Mouse (Mus musculus): Measurements from ENCODE around the gene A130010J15Rik.

Gene A130010J15Rik

GRCm38 (mm10) chr1:193167746-193168145, at the start of gene A130010J15Rik:
Gene A130010J15Rik, plus strand, starts transcription at chr1:193168046.
- no peak for DNase-seq (ENCODE audit: low spot score in 2 of 2)

- DNase-seq (ENCODE audit: low spot score in 2 of 2): no peak
Observed at GRCm38 (mm10) chr1:193122793-193123192, 45.1 kb upstream of the A130010J15Rik start.

- no peak for DNase-seq (ENCODE audit: low spot score in 2 of 2)
Observed at GRCm38 (mm10) chr1:193123290-193123689, 44.6 kb upstream of the A130010J15Rik start.

DNA sequence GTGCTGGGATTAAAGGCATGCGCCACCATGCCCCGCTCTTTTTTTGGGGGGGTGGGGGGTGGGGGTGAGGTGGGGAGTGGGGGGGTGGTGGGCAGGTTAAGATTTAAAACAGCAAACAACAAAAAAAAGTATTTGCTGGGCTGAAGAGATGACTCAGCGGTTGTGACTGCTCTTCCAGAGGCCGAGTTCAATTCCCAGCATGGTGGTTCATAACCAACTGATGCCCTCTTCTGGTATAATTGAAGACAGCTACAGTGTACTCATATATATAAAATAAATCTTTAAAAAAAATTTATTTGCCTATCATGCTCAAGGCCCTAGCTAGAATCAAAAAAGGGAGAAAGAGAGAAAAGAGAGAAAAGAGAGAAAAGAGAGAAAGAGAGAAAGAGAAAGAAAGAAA, 42.0 kb upstream of the A130010J15Rik start:
- no peak for DNase-seq (ENCODE audit: low spot score in 2 of 2)

GRCm38 (mm10) chr1:193128055-193128454, 39.8 kb upstream of the A130010J15Rik start:
- DNase-seq (ENCODE audit: low spot score in 2 of 2): no peak

DNA sequence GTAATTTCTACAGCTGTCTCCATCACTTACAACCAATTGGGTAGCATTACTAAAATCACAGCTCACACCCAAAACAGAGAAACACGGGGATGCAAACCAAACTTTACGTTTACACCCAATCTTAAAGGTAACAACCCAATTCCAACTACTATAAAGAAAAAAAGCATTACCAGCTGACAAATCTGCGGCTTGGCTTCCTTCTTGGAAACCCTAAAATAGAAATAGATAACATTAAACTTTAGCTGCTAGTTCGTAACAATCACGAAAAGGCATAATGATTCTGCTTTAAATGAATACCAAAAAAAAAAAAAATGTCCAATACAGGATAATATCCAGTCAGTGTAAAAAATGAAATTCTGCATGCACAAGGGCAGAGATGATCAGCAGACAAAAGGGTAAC, 38.5 kb upstream of the A130010J15Rik start:
- DNase-seq (ENCODE audit: low spot score in 2 of 2): no peak

GRCm38 (mm10) chr1:193129786-193130455, 37.9 kb upstream of the A130010J15Rik start, which contains the start of gene Diexf:
Gene Diexf, minus strand, starts transcription at chr1:193130272.
- DNase-seq (ENCODE audit: low spot score in 2 of 2): peak; percentile 98 to 99

DNA sequence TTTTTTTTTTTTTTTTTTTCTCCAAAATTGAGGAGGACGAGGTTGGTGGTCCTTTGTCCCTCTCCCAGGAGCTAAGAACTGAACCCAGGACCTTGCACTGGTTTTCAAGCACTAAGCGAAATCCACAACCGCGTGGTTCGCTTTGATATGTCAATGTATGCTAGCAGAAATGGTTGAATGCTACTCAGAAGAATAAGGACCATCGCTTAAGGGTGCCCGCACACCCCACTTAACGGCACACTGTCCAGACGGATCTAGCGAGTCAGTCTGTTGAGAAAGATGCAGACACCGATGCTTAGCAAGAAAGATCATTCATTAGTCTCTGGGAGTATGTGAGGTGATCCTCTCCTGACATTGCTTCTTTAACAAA, 37.4 kb upstream of the A130010J15Rik start:
- peak in 1 of 2 experiments; percentile 8 for DNase-seq (ENCODE audit: low spot score in 2 of 2)

- DNase-seq (ENCODE audit: low spot score in 2 of 2): no peak
Observed at GRCm38 (mm10) chr1:193130839-193131238, 37.0 kb upstream of the A130010J15Rik start.

- no peak for DNase-seq (ENCODE audit: low spot score in 2 of 2)
Observed at GRCm38 (mm10) chr1:193131311-193131948, 36.4 kb upstream of the A130010J15Rik start.

- DNase-seq (ENCODE audit: low spot score in 2 of 2): no peak
Observed at GRCm38 (mm10) chr1:193132385-193132784, 35.5 kb upstream of the A130010J15Rik start.

DNA sequence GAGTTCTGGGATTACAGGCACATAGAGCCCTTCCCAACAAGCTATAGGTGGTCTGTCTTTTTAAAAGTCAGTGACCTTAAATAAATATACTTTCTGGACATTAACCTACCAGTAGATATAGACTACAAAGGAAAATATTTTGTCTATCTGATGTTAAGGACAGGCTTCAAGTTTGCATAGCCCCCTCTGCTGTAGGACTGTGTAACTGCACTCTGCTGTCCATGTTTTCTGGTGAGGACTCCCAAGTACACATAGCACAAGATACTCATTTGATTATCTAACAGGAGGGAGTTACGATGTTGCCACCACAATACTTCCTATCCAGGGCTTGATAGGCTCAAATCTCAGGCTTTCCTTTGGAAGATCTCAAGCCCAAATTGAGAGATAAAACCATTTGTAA, 34.1 kb upstream of the A130010J15Rik start:
- no peak for DNase-seq (ENCODE audit: low spot score in 2 of 2)

GRCm38 (mm10) chr1:193138087-193138486, 29.8 kb upstream of the A130010J15Rik start:
- DNase-seq (ENCODE audit: low spot score in 2 of 2): no peak

DNA sequence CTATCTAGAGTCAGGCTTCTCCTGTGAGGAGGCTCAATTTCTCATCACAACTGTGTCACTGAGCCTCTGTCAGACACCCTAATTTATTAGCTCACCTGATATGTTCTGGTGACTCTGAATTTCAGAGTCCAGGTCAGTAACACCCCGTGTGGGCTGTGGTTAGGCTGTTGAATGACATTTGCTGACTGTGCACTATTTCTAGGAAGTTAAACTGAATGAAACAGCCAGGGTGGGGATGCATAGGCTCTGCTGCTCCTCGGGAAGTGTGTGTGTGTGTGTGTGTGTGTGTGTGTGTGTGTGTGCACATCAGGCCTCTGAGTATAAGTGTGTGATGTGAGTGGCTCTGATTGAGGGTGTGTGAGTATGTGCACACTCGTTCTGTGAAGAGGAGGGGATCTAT, 29.2 kb upstream of the A130010J15Rik start:
- DNase-seq (ENCODE audit: low spot score in 2 of 2): no peak

- DNase-seq (ENCODE audit: low spot score in 2 of 2): no peak
Observed at GRCm38 (mm10) chr1:193141118-193141517, 26.7 kb upstream of the A130010J15Rik start.

DNA sequence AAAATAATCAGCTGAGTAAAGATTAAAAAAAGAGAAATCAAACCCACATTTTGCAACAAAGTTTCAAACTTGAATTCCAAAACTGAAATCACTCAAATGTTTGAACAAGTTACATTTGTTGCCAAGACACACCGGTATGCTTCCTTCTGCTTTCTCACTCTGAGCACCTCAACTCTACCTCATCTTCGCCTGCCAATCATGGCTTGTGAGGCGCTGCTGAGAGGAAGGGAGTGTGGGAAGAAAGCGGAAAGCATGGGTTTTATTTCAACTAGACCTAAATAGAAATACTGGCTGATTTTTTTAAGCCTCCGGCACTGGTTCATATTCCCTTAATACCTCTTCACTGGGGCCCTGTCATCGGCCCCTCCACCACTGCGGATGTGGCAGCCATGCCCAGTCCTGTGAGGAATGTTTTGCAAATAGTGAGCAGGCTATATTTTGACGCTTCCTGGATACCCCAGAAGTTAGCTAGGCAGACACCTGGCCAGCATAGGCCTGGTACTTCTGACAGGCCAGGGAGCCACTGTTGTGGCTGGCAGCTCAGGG, 25.3 kb upstream of the A130010J15Rik start:
- DNase-seq (ENCODE audit: low spot score in 2 of 2): no peak

GRCm38 (mm10) chr1:193144516-193144915, 23.3 kb upstream of the A130010J15Rik start:
- no peak for DNase-seq (ENCODE audit: low spot score in 2 of 2)

DNA sequence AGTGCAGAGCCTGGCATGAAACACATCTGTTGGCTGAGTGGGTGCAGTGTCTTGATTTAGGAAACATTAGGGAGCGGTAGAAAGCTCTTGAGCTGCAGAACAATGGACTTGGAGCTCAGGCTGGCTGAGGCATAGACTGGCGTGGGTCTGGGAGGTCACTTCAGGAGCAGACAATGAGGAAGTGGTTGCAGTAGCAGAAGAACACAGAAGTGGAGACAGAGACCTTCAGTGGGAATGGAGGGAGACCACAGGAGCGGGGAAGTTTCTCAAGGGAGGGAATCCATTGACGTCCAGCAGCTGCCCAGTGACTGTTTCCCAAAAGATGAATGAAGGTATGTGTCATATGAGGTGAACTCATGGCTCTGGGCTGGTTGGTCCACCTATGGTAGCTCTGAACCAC, 22.7 kb upstream of the A130010J15Rik start:
- DNase-seq (ENCODE audit: low spot score in 2 of 2): no peak

DNA sequence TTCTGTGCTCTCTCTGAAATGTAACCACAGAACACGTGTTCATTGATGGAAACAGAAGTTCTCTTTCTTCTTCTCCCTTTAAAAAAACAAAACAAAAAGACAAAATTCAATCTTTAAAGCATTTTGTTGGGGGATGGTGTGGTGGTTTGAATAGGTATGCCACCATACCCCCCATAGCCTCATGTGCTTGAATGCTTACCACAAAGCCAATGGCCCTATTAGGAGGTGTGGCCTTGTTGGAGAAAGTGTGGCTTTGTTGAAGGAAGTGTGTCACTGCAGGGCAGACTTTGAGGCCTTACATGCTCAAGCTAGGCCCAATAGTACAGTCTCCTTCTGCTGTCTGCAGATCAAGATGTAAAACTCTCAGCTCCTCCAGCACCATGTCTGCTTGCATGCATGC, 21.4 kb upstream of the A130010J15Rik start:
- no peak for DNase-seq (ENCODE audit: low spot score in 2 of 2)

GRCm38 (mm10) chr1:193149231-193149630, 18.6 kb upstream of the A130010J15Rik start:
- DNase-seq (ENCODE audit: low spot score in 2 of 2): no peak

DNA sequence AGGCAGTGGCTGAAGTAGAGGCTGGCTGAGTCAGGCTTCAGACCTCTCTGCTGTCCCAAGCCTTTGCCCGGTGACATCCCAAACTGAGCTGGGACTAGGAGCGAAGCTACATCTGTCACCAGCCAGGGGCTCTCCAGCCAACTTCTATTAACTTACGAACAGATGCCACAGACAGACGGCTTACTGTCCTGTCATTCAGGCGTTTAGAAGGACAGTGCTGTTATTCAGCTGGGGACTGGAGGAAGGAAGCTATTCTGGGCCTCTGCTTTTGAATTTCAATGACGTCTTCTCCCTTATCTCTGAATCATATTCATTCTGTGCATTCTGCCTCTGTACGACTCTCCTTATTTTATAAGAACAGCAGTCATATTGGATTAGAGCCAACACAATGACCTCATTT, 16.7 kb upstream of the A130010J15Rik start:
- DNase-seq (ENCODE audit: low spot score in 2 of 2): no peak

DNA sequence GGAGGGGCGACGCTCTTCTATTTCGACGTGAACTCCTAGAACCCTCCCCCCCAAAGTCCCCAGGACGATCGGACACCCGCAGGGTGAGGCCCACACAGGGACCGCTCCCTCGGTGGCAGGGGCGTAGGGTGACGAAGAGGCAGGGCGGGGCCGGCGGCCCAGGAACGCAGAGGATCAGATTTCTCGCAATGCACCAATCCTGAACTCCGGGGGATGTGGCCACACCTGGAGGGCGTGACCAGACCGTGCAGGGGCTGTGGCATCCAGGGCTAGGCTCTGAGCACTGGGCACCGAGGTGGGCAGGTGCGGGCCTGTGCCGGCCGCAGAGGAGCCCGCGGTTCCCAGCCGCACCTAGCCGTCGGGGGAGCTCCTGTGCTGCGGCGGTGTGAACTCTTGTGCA, 15.0 kb upstream of the A130010J15Rik start, which contains the start of gene Irf6:
TSS of gene Irf6 (plus strand) at position 240 of the 400 bp plus-strand sequence.
- no peak for DNase-seq (ENCODE audit: low spot score in 2 of 2)

DNA sequence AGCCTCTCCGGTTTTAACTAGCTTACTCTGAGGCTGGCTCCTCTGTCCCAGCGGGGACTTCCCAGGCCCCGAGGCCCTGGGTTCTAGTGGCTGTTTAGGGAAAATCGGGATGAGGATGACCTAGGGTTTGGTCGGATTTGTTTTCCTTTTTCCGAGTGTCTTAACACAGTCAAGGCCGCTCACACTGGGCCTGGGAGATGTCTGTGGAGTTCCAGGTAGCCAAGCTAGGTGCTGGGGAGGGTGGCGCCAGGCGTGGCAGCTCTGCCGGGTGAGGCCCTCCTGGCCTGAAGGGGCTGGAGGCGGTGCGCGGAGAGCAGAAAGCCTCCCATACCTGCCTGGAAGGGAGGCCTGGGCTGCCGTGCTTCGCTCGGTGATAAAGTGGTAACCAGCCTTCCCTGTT, 14.3 kb upstream of the A130010J15Rik start:
- DNase-seq (ENCODE audit: low spot score in 2 of 2): no peak

Measured in cerebellum, postnatal 4 days (tissue).